Mouse (Mus musculus) neural tube, embryonic 11.5 days (tissue): ENCODE results near the gene Cpsf6. TPM values are rescaled to one million over a fixed set of nuclear protein-coding genes. Genes with fewer than 3 reads are reported as not detected.

Experiments
- ATAC-seq: fragments of 200-750 bp; cut with Nextera tagmentation; 2 replicates; pipeline ENCODE4 v1.8.0; 2017; ENCODE audit warnings: moderate number of reproducible peaks, mild to moderate bottlenecking, moderate TSS enrichment, moderate library complexity; ENCODE audit not compliant: insufficient read depth, low FRiP score, low TSS enrichment
- DNase-seq: peaks from one replicate; pipeline ENCODE4 v3.0.0-alpha.2; 2015; ENCODE audit warnings: low spot score
- H3K27ac ChIP-seq: fragments of 300-500 bp; sonication (generic); 2 replicates; pipeline ENCODE4 v1.5.1; 2014; ENCODE audit warnings: low read depth, mild to moderate bottlenecking, low read length
- H3K27me3 ChIP-seq: fragments of 300-500 bp; sonication (generic); 2 replicates; pipeline ENCODE4 v1.6.1; 2014; ENCODE audit warnings: mild to moderate bottlenecking, low read length, mixed read lengths; ENCODE audit not compliant: control insufficient read depth, insufficient read depth
- H3K36me3 ChIP-seq: fragments of 300-500 bp; sonication (generic); 2 replicates; pipeline ENCODE4 v1.6.1; 2014; ENCODE audit warnings: mild to moderate bottlenecking, low read length, moderate library complexity, mixed read lengths; ENCODE audit not compliant: control insufficient read depth, insufficient read depth
- H3K4me1 ChIP-seq: fragments of 300-500 bp; sonication (generic); 2 replicates; pipeline ENCODE4 v1.6.1; 2014; ENCODE audit warnings: low read length, mixed read lengths; ENCODE audit not compliant: control insufficient read depth, insufficient read depth
- H3K4me2 ChIP-seq: fragments of 300-500 bp; sonication (generic); 2 replicates; pipeline ENCODE4 v1.6.1; 2014; ENCODE audit warnings: low read depth, mild to moderate bottlenecking, moderate library complexity
- H3K4me3 ChIP-seq: fragments of 300-500 bp; sonication (generic); 2 replicates; pipeline ENCODE4 v1.5.1; 2014; ENCODE audit warnings: low read depth, low read length
- H3K9ac ChIP-seq: fragments of 300-500 bp; sonication (generic); 2 replicates; pipeline ENCODE4 v1.6.1; 2014; ENCODE audit warnings: mild to moderate bottlenecking, low read length
- H3K9me3 ChIP-seq: fragments of 300-500 bp; sonication (generic); 2 replicates; pipeline ENCODE4 v1.6.1; 2016; ENCODE audit warnings: low read length; ENCODE audit not compliant: control insufficient read depth
- WGBS: fragments of 180-500 bp; shearing (Covaris S2); extraction: QIAGEN DNeasy Blood & Tissue Kit; methylation state at CpG from one replicate; pipeline ENCODE4 v1.1.7; 2014; 5-methylcytosine and 5-hydroxymethylcytosine counted together
- polyA plus RNA-seq: library from polyadenylated mRNA; unstranded; fragments of >200 nt; fragmentation: Nextera tagmentation; extraction: Ambion mirVana; gene quantifications from 2 replicates; pipeline ENCODE4 v1.2.1, GENCODE M21; 2014

The Cpsf6 gene
- polyA plus RNA-seq, 1 experiment from 2014 or later = 238 TPM

DNA sequence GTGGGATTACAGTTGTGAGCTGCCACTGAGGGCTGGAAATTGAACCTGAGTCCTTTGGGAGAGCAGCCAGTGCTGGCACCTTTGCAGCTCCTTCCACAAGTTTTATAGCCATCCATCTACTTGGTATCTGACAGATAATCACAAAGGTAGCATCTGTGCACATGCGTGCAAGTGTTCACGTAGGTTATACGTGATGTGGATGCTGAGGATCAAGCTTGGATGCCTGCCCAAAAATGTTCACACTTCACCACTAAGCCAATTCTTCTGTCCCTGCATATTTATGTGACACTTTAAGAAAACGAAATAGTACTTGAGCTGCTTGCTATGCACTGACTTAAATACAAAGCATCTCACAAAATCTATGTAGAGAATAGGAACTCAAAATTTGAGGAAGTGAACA, 38.8 kb downstream of the Cpsf6 start:
- DNase-seq (no peak), ATAC-seq (no peak)
- Histone ChIP-seq H3K36me3 (no peaks in the 10 kb centered on the region; the same call in 1 of the 2 replicates), H3K4me3 (no peak overlapping the region), H3K9ac (no peak overlapping the region), H3K9me3 (no peaks in the 10 kb centered on the region), H3K4me2 (no peak overlapping the region), H3K27me3 (no peaks in the 10 kb centered on the region), H3K27ac (no peak overlapping the region), H3K4me1 (no peaks in the 10 kb centered on the region)
- WGBS = 90% methylated on average over 4 of the region's 4 CpGs

DNA sequence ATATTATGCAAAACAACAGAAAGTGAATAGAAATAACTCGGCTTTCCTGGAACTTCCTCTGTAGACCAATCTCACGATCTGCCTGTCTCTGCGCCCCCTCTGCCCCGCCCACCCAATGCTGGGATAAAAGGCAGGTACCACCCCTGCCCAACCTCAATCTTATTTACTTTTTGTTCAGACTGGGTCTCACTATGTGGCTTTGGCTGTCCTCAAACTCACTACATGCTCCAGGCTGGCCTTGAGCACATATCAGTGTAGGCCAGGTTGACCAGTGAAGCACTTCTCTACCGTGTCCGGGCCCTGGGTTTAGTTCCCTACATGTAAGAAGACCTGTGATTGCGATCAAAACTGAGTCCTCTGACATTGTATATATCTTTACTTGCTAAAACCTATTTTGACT, 40.6 kb downstream of the Cpsf6 start:
- H3K9me3 ChIP-seq = no peaks in the 10 kb centered on the region
- H3K4me2 ChIP-seq = no peak overlapping the region
- H3K4me1 ChIP-seq = no peaks in the 10 kb centered on the region
- DNase-seq = no peak
- WGBS = 84% methylated on average over 7 of the region's 7 CpGs
- H3K9ac ChIP-seq = no peak overlapping the region
- no peak for ATAC-seq
- H3K27ac ChIP-seq = no peak overlapping the region
- H3K36me3 ChIP-seq = no peaks in the 10 kb centered on the region; the same call in 1 of the 2 replicates
- H3K27me3 ChIP-seq = no peaks in the 10 kb centered on the region
- no peak overlapping the region for H3K4me3 ChIP-seq

DNA sequence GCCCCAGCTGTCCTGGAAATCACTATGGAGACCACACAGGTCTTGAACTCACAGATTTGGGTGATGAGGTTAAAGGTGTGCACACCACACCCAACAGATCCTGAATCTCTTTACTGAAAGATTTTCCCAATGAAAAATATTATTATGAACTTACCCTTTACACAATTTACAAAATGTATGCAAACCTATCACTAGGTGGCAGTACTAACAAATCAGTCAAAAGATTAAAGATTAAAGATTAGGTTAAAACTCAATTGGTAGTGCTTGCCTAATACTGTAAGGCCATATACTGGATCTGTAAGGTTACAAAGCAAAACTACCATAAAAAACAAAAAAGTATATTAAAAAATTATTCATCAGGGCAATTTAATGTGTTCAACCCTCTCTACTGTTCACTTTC, 41.9 kb downstream of the Cpsf6 start:
- Histone ChIP-seq H3K4me2 (no peak overlapping the region), H3K9ac (no peak overlapping the region), H3K9me3 (no peaks in the 10 kb centered on the region), H3K36me3 (no peaks in the 10 kb centered on the region), H3K4me3 (no peak overlapping the region), H3K4me1 (no peaks in the 10 kb centered on the region), H3K27me3 (no peaks in the 10 kb centered on the region), H3K27ac (no peak overlapping the region)
- DNase-seq = no peak
- ATAC-seq = no peak

DNA sequence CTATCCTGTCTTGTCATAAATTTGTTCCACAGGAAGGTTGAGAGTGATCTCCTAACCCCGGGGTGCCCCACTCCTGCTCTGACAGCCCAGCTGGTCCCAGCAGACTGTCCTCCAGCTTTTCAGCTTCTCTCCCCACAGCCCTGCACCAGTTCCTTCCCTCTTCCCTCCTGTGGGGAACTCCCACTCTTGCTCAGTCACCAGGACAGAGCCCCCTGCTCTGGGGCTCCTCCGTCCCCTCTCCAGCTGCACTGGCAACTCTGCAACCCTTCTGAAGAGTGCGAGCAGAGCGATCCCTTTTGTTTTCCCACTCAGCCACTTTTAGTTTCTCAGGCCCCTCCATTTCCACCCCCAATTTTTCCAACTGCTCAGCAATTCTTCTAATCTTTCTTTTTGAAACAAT, 44.2 kb downstream of the Cpsf6 start:
- Histone ChIP-seq H3K4me1 (no peaks in the 10 kb centered on the region), H3K9me3 (no peaks in the 10 kb centered on the region), H3K27me3 (no peaks in the 10 kb centered on the region), H3K36me3 (no peaks in the 10 kb centered on the region), H3K4me3 (no peak overlapping the region), H3K27ac (no peak overlapping the region), H3K4me2 (no peak overlapping the region), H3K9ac (no peak overlapping the region)
- DNase-seq (no peak), ATAC-seq (peak; percentile 26; the same call in 1 of the 2 replicates)
- 44% methylated on average over 4 of the region's 4 CpGs for WGBS

DNA sequence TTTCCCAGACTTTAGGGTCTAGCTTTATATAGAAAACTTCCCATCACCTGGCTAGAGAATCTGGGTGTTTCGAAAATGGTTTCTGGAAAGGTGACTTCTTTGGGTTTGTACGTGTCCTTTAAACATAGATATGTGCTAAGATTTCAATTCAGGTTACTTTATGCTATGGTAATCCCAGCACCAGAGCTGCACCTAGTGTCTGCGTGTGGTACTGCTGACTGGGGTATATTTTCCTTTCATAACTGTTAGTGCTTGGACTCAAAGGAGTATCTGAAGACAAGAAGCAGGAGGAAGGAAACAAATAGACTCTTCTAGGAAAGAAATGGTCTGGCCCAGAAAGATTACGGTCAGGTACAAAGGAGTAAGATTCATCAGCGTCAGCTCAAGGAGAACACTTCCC, 49.3 kb downstream of the Cpsf6 start:
- Histone ChIP-seq H3K4me3 (no peak overlapping the region), H3K27ac (no peak overlapping the region), H3K9ac (no peak overlapping the region), H3K36me3 (no peaks in the 10 kb centered on the region), H3K4me1 (no peaks in the 10 kb centered on the region), H3K27me3 (no peaks in the 10 kb centered on the region), H3K9me3 (no peaks in the 10 kb centered on the region), H3K4me2 (no peak overlapping the region)
- 80% methylated on average over 5 of the region's 5 CpGs for WGBS
- DNase-seq (no peak), ATAC-seq (no peak)

DNA sequence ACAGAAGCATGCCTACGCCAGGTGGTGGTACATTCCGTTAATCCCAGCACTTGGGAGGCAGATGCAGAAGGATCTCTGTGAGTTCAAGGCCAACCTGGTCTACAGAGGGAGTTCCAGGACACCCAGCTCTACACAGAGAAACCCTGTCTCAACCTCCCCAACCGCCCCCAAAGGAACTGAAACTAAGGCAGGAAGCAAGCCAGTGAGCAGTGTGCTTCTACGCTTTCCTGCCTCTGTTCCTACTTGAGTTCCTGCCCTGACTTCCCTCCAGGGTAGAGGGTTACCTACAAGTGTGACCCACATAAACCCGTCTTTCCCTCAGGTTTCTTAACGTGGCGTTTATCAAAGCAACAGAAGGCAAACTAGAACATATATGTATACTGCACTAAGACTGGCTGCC, 56.0 kb downstream of the Cpsf6 start:
- no peaks in the 10 kb centered on the region for H3K36me3 ChIP-seq
- H3K27ac ChIP-seq = no peak overlapping the region
- no peak overlapping the region for H3K9ac ChIP-seq
- no peak overlapping the region for H3K4me2 ChIP-seq
- DNase-seq = no peak
- H3K4me1 ChIP-seq = no peaks in the 10 kb centered on the region
- WGBS = 93% methylated on average over 7 of the region's 7 CpGs
- ATAC-seq = no peak
- H3K9me3 ChIP-seq = no peaks in the 10 kb centered on the region
- H3K27me3 ChIP-seq = no peaks in the 10 kb centered on the region
- H3K4me3 ChIP-seq = no peak overlapping the region

DNA sequence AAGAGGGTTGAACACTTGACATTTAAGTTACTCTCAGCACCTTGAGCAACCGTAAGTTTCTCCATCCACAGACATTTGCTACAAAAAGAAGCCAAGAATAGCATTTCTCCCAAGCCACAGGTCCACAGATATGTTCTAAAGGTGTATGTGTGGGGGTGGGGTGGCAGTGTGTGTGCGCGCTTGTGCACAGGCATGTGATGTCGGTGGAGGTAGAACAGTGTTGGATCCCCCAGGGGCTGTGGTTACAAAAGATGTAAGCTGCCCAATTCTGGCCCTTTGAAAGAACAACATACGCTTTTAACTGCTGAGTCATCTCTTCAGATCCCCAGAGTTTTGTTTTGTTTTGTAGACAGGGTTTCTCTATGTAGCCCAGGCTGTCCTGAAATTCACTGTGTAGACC, 57.2 kb downstream of the Cpsf6 start:
- H3K27me3 ChIP-seq = no peaks in the 10 kb centered on the region
- no peaks in the 10 kb centered on the region for H3K9me3 ChIP-seq
- no peak overlapping the region for H3K4me2 ChIP-seq
- 93% methylated on average over 5 of the region's 5 CpGs for WGBS
- DNase-seq (no peak), ATAC-seq (no peak)
- no peak overlapping the region for H3K9ac ChIP-seq
- H3K4me1 ChIP-seq = no peaks in the 10 kb centered on the region
- no peak overlapping the region for H3K27ac ChIP-seq
- no peaks in the 10 kb centered on the region for H3K36me3 ChIP-seq
- no peak overlapping the region for H3K4me3 ChIP-seq

DNA sequence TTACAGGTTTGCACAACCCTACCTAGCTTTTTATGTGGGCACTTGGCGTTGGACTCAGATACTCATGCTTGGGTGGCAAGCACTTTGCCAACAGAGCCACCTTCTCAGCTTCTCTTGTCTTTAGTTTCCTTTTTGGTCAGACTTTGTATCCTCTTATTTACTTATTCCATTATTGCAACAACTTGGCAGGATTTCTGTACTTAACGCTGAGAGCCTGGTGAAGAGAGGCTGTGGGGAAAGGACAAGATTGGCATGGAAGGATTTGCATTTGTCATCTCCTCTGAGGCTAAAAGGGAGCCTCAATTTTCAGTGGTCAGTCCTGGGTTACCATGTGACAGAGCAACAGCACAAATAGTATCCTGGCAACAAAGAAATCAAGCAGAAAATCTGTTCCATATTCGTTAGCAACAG, 59.2 kb downstream of the Cpsf6 start:
- no peaks in the 10 kb centered on the region for H3K4me1 ChIP-seq
- no peaks in the 10 kb centered on the region for H3K36me3 ChIP-seq
- H3K9me3 ChIP-seq = no peaks in the 10 kb centered on the region
- no peak overlapping the region for H3K27ac ChIP-seq
- H3K27me3 ChIP-seq = no peaks in the 10 kb centered on the region
- H3K4me2 ChIP-seq = no peak overlapping the region
- H3K9ac ChIP-seq = no peak overlapping the region
- ATAC-seq (no peak), DNase-seq (no peak)
- 83% methylated on average over 3 of the region's 3 CpGs for WGBS
- H3K4me3 ChIP-seq = no peak overlapping the region

DNA sequence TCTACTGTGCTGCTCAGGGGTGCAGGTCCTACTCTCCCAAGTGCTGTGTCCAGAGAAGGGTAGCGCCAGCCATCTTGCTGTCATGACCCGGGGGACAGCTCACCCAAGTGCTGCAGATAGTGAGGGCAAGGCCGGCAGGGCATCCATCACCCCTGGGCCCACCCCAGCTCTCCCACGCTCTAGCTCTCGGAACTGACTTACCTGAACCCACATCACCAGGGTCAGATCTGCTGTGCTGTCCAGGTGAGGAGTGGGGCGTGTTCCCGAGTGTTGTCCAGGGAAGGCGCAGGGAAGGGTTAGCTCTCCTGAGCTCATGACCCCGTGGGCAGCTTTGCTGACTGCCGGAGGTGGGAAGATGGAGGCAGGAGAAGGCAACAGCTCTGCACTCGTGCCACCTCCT, 63.4 kb downstream of the Cpsf6 start:
- DNase-seq (no peak), ATAC-seq (no peak)
- WGBS = 90% methylated on average over 11 of the region's 11 CpGs
- Histone ChIP-seq H3K36me3 (no peaks in the 10 kb centered on the region), H3K27me3 (no peaks in the 10 kb centered on the region), H3K4me2 (no peak overlapping the region), H3K27ac (no peak overlapping the region), H3K4me3 (no peak overlapping the region), H3K9ac (no peak overlapping the region), H3K9me3 (no peaks in the 10 kb centered on the region), H3K4me1 (no peaks in the 10 kb centered on the region)
